Mouse (Mus musculus): ENCODE data around the gene Kat14. TPM values are rescaled to one million over a fixed set of nuclear protein-coding genes. Genes with fewer than 3 reads are reported as not detected.
"Not testable (repeated sequence)": the region's sequence is repeated elsewhere in the genome, so short reads cannot be mapped to it uniquely, and the experiment has no call there.

Kat14 gene
- 10 to 100 TPM; 22.9 to 30.2 (median 27.5) TPM for total RNA-seq (2022)

DNA sequence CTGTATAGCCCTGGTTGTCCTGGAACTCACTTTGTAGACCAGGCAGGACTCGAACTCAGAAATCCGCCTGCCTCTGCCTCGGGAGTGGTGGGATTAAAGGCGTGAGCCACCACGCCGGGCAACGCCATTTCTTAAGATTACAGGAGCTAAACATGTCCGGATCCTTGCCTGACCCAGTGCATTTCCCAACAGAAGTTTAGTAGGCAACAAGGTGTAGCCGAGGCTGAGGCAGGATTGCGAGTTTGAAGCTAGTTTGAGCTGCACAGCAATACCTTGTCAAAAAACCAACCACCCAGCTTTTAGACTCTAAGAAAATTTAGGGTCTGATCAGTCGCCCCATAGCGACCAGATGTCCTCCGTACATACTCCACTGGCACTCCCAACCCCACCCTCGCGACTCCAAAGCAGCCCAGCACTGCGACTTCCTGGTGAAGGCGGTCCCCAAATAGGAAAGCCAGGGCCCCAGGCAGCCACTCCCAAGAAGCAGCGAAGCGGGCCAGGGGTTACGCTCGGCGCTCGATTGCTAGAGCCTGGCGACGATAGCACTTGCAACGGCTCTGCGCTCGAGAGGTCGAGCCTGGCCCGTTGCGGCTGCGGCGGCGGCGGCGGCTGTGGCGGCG, at the start of gene Kat14, which contains the start of gene Pet117:
TSS of gene Kat14 (plus strand) at position 584 of the 620 bp plus-strand sequence.
TSS of gene Pet117 (plus strand) at position 597 of the 620 bp plus-strand sequence.
- DNase-seq (ENCODE audit: low spot score), result peak; percentile 96

DNA sequence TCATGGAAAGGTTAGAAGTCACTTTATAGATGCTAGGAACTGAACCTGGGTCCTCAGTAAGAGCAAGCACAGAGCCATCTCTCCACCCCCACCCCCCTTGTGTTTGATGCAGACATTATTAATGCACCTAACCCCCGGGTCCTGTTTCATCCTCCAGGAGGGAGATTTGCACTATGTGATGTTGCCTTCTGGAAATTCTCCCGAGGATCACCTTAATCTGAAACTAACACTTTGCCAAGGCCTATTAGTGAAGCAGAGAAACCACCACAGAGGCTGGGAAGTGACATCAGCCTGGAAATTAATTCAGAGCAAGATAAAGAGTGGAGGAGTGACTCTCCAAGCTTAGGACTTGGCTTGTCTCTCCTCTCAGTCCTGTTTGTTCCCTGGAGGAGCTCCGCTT, 44.6 kb upstream of the Kat14 start:
- no peak for DNase-seq (ENCODE audit: low spot score)

DNA sequence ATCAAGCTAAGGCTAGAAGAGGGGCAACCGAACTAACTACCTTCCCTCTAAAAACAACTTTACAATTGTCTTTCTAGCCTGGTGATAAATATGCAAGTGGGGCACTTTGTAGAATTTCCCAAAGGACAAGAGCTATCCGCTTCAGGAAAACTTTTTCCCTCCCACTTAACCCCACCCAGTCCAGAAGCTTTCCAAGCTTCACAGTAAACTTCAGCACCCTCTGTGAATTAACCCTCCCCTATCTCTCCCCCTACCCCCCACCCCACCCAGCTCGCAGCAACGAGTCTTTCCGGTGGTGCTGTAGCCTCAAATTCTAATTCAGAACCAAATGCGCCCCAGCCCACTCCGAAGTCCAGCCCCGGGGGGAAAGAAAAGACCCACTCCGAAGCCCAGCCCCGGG, 39.3 kb upstream of the Kat14 start:
- no peak for DNase-seq (ENCODE audit: low spot score)

DNA sequence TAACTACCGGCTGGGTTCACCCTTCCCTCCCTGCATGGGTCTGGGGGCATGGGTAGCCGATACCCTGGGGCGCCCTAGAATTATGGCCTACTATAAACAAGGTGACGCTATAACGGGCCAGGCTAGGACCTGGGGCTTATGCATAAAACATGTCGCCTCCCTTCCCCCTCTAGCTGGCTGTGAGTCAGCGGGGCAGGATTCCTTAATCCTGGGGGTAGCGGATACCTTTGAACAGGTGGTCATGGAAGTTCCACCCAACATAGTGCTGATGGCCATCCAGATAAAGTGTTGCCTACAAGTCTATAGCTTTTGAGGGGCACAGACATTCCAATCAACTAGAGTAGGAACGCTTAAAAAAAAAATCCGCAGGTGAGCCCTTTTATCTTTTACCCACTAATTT, 38.8 kb upstream of the Kat14 start:
- DNase-seq (ENCODE audit: low spot score), result no peak

DNA sequence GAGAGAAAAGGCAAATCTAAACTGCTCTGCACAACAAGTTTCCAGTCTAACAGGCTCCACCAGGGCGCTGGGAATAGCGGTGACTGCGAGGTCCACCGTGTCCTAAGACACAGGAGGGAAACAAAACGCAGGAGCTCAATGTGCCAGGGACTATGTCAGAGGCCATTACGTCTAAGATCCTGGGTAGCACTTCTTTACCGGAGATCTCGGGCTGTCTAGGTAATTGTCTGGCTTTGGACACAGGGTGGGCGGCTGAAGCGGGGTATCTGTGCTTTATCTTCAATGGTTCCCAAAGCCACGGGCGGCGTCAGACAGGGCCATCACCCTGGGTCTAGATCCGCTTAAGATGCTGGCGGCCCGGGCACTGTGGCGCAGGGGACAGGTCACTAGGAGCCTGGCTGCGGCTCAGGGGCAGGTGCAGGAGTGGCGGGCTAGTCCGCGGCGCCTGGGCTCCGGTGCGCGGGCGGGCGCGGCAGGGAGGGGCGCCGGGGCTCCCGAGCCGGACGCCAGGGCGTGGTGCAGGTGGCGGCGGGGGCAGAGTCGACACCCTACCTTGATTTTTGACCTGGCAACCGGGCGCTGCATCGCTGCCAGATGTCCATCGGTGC, 38.3 kb upstream of the Kat14 start:
- DNase-seq (ENCODE audit: low spot score), result no peak

DNA sequence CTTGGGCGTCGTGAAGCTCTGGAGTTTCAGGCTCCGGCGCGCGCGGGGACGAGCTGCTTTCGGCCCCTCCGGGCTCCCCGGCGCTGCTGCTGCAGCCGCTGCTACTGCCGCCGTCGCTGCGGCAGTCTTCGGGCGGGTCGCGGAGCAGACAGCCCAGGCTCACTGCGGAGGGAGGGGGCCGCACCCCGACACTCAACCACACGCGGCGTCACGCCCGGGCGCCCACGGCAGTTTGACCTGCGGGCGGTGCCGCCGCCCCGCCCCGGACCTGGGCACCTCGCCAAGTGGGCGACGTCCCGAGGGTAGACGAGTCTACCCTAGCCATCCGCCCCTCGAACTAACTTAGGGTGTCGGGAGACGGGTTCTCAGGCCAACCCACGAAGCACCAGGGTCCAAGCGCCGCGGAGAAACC, 37.8 kb upstream of the Kat14 start:
- DNase-seq (ENCODE audit: low spot score), result no peak

DNA sequence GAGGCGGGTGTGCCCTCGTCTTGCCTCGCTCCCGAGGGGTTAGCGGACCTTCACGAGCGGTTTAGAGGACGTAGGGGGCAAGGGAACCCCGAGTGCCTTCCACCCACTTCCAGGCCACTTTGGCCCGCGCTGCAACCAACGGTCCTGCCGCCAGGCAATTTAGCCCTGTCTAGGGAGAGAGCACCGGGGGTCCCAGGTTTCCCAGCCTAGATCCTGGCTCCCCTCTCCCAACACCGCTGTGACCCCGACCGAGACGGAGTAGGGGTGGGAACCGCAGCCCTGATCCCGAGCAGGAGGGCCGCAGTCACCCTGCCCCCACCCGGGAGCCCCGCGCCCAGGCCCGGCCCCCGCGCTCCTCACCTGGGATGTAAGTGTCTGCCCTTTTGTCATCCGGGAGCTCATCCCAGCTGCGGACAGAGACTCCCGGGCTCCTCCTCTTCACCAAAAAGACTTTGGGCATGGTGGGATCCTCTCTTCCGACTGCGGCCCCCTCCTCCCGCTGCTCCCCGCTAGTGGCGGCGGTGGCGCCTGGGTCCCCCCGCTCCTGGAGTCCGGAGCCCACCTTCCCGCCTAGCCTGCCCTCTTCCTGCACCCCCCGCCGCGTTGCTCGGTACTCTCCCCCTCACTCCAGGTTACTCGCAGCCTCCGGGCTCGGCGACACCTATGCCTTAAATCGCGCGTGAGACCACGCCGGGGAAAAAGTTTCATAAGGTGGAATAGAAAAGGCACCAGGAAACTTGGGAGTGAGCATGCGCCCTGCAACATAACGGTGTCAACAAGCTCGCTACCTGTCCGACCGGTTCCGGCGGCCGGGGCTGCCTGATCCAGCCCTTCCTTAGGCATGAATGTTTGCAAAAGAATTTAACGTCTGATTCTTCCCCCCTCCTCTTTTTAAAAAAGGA, 37.1 kb upstream of the Kat14 start, which contains the start of gene Ovol2:
TSS of gene Ovol2 (minus strand) at position 746 of the 902 bp plus-strand sequence.
- DNase-seq (ENCODE audit: low spot score), result no peak

DNA sequence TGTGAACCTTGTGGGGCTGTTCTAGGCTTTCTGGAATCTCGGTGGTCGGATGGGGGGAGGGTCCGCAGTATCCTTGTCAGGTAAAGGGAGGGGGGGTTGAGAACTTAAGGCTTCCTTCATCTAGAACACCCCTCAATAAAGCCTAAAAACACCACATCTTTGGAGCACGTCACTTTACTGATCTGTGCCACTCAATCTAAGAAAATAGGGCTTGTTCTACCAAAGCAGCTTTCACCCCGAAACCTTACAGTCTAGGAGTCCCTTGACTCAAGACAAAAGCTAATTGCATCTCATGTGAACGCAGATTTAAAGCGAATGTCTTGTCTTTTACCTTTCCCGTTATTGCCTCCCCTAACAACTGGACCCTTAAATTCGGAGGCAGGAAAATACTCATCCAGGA, 36.3 kb upstream of the Kat14 start:
- no peak for DNase-seq (ENCODE audit: low spot score)

DNA sequence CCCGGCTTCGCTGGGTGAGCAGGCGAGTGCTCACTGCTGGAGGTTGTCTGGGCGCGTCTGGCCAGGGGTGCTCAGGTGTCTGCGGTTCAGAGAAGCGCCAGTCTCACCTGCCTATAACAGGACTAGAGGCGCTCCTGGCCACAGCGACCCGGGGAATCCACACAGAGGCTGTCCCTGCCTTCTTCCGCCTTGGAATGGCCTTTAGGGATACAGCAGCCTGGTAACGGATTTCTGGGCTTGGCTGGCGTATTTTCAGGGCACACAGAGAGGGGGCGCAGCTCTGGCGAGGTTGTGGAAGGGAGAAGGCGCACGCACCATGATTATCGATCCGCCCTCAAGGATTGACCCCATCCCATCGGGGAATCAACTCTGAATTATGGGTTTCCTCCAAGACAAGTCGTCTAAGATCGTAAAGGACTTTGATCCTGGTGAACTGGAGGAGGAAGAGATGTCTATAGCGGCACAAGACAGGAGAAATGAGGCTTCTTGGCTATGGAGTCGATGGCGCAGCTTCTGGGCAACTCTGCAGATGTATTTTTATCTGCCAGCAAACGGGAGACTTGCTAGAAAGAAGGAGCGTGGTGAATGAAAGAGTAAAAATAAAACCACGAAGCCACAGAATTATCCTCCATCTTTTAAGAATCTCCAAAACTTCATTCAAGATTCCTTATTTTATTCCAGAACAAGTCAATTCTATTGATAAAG, 35.5 kb upstream of the Kat14 start:
- DNase-seq (ENCODE audit: low spot score), result no peak

DNA sequence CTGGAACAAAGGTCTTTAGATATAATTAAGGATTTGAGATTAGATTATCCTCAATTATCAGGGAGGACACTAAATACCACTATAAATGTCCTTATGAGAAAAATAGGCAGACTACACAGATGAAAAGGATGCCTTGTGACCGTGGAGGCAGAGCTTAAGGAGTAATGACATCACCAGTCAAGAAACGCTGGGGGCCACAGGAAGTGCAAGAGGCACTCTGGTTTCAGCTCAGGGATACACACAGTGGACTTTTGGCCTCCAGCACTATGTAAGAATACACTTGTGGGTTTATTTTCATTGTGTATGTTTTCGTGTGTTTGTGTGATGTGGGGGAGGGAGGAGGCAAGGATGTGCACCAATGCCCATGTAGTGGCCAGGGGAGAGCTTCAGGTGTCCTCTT, 31.6 kb upstream of the Kat14 start:
- no peak for DNase-seq (ENCODE audit: low spot score)

DNA sequence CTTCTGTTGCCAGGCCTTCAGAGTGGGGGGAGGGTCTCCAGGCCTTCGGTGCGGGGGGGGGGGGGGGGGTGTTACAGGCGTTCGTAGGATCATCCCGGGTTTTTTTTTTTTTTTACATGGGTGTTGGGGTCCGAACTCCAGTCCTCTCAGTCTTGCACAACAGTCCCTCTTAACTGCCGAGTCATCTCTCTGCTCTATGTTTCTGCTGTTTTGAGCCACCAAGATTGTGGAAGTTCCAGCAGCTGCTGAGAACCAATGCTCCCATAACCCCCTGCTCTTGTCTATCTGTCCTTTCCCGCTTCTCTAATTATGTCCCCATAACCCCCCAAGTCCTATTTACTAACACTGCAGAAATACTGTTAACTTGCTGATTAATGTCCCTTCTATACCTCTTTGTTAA, 31.1 kb upstream of the Kat14 start:
- no peak for DNase-seq (ENCODE audit: low spot score)

DNA sequence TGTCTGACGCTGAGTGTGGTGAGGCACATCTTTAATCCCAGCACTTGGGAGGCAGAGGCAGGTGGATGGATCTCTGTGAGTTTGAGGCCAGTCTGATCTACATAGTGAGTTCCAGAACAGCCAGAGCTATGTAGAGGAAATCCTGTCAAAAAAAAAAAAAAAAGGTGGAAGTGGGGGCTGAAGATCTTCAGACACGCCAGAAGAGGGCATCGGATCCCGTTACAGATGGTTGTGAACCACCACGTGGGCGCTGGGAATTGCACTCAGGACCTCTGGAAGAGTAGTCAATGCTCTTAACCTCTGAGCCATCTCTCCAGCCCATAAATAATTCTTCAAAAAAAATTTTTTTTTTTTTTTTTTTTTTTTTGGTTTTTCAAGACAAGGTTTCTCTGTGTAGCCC, 30.6 kb upstream of the Kat14 start:
- DNase-seq (ENCODE audit: low spot score), result not testable (repeated sequence)

DNA sequence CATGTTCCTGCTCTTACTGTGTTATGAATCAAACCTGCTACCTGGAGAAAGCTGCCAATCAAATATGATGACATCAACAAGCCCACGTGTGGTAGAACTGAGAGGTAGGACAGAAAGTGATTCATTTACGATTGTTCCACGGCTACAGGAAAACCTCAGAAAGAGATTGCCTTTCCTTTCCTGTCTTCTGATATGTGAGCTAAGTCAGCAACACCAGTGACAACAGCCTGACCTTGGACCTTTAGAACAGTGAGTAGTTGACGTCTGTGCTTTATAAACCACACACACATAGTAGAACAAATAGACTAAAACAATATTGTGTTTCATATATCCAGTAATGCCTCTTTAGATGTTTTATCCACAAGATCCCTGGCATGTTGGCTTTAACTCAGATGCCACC, 25.6 kb upstream of the Kat14 start:
- no peak for DNase-seq (ENCODE audit: low spot score)

DNA sequence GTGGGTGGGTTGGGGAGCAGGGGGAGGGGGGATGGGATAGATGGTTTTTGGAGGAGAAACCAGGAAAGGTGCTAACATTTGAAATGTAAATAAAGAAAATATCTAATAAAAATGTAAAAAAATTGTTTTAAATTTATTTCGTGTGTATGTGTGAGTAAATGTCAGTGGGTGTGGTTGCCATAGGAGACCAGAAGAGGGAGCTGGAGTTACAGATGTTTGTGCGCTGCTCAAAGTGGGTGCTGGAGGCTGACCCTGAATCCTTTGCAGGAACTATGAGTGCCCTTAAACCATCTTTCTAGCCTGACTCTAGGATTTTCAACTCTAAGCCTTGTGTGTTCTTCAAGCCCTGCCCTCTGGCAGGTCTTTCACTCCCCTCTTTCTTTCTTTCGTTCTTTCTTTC, 20.3 kb upstream of the Kat14 start:
- DNase-seq (ENCODE audit: low spot score), result no peak

DNA sequence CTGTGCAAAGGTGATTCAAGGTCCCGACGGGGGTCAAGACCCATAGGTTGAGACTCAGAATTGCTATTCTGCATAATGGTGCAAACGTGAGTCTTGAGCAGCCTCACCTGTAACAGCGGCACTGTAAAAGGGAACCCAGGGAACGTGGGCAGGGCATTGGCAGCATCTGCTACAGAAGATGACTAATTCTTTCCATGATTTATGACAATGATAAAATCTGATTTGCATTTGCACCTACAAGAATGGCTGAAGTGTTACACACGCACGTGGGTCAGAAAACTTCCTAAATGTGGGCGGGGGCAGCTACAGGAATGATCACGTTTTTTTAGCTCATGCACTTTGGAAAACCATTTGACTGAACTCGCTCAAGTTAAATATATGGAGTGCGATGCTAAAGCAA, 15.9 kb upstream of the Kat14 start:
- DNase-seq (ENCODE audit: low spot score), result no peak

DNA sequence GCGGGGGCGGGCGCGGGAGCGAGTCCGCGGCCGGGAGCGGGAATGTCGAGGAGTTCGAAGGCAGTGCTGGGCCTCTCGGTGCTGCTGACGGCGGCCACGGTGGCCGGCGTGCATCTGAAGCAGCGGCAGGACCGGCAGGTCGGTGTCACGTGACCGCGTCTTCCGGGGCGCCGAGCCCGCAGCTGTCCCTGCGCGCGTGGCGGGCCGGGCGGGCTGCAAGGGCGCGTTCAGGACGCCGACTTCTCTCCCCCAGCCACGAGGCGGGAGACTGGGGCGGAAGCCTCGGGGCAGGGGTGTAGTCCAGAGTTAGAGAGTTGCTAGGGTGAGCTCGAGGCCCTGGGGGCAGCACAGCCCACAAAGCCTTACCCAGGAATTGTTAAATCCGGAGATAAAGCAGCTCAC, 238 bp downstream of the Kat14 start:
- peak; percentile 74 for DNase-seq (ENCODE audit: low spot score)

DNA sequence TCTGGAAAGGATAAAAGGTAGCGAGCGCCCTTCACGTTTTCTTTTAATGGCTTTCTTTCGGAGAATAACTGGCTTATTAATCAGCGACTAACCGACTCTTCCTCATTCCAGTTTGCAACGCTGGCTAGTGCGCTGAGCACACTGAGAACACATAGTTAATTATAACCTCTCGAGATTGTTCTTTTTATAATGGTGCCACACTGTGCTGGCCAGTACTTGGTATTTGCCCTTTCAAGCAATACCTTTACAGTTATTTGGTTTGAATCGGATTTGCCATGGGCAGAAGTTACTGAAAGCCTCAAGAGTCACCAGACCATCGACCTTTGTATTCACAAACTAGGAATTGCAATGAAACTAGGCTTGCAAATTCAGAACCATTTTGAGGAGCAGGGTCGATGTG, 728 bp downstream of the Kat14 start:
- peak; percentile 38 for DNase-seq (ENCODE audit: low spot score)

DNA sequence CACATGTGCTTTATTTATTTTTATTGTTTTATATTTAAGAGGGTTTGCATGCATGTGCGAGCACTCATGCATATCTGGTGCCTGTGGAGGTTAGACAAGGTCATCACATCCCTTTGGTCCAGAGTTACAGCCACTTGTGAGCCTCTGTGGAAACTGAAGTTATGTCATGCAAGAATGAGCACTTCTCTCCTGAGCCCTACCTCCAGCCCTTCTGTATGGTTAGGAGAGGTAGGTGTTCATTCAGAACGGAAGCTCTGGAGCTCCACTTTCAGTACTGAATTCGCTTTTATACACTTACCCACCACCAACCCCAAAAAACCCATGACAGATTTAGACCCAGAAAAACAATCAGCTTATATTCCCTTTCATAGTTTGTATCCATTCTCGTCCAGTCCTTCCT, 2.8 kb downstream of the Kat14 start:
- DNase-seq (ENCODE audit: low spot score), result no peak

DNA sequence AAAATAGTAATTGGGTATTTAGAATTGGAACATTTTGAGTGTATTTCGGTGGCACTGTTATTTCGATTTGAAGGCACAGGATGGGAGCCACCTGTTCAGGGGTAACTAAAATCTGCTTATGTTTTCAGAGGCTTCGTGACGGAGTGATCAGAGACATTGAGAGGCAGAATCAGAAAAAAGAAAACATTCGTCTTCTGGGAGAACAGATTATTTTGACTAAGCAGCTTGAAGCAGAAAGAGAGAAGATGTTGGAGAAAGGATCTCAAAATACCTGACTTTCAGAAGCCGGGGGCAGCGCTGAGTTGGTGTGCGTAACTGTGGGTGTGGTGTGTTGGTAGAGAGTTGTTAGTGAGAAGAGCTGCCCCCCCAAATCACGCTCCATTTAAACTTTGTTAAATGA, 4.3 kb downstream of the Kat14 start:
- no peak for DNase-seq (ENCODE audit: low spot score)

DNA sequence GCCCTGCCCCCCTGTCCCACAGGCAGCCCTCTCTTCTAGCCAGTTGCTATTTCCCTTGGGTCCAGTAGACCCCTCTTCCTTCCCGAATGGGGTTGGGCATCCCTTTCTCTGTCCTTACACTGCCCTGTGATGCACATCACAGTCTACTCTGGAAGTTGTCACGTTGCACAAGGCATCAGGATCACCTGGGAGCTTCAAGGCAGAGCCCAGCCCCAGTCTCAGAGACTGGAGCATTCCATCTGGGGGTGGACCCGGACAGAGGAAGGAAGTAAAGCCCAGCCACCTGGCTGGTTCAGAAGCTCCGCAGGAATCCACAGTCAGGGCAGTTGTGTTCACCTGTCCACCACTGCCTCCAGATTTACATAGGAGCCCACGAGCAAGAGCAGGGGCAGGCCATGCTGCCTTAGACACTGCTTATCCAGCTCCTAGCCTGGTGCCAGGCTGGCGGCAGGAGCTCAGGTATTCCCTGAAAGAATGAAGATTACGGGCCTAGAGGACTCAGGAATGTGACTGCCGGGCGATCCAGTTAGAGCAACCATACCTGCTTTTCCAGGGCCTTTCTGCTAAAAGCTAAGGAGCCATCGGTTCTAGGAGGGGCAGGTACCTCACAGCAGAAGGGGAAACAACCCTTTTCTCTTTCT, 6.4 kb downstream of the Kat14 start:
- DNase-seq (ENCODE audit: low spot score), result no peak

DNA sequence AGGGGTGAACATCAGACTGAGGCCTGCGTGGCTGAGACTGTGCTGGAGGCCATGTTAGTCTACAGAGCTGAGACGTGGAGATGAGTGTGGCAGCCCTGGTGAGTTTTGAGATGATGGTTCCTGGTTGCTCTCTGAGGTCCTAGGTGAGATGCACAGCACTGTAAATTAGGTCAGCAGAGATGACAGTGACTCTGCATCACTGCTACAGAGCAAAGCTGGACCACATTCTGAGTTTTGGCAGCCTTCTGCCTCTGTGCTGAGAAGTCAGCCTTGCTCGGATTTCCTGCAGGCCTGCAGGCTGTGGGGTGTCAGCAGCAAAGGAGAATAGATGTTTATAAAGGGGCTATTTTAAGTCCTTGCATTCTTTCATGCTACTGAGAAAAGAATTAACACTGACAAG, 12.5 kb downstream of the Kat14 start:
- no peak for DNase-seq (ENCODE audit: low spot score)

DNA sequence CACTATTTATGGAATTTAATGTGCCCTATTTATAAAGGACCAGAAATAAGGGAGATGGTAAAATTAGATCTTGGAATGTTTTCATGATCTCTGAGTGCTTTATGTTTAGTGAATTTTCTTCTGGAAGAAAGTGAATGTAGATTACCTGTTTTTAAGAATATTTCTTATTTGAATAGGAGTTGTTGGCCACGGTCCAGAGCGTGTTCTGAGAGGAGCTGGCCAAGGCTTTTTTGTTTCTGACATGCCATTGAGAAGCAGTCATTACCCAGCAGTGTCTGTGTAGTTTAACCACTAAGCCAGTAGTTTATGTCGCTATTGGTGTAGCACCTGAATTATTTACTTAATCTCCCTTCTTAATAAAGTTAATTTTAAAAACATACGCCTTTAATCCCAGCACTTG, 13.0 kb downstream of the Kat14 start:
- DNase-seq (ENCODE audit: low spot score), result no peak
